Mouse (Mus musculus): ENCODE measurements around the gene D5Ertd579e. TPM values are rescaled to one million over a fixed set of nuclear protein-coding genes. Genes with fewer than 3 reads are reported as not detected.
A peak's percentile ranks its signal among the peaks of the same experiment; 100 is the strongest.

The D5Ertd579e gene
- total and polyA plus RNA-seq, 3 experiments, result 13.7 to 29.4 (median 22.9) TPM

DNA sequence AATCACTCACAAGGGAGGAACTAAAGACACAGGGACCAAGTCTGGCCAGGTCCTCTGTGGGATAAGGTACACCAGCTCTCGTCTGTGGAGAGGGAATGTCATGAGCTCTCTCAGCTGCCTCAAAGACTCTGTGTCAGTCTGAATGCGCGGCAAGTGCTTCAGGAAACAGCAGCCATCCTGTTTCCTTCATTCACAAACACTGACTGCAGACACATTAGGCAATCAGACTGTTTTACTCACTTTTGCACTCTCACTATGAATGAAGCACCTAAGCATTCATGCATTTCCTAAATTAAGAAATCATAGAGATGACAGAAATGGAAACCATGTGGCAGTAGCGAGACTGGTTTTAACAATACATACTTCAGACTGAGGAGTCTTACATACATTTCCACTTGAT is 77.5 kb downstream of the D5Ertd579e start:
- Histone ChIP-seq H3K9me3 (replicated peaks; ENCODE audit: low read length) (no peaks in the 10 kb centered on the region), H3K27me3 (replicated peaks) (no peaks in the 10 kb centered on the region), H3K9ac (ENCODE audit: insufficient read depth, low read depth) (no peak overlapping the region), H3K79me2 (replicated peaks; ENCODE audit: control insufficient read depth, extremely low read depth, insufficient read depth, poor library complexity, severe bottlenecking) (0 out of 2 replicates have a peak, but pooled peaks cover 4% of the 10 kb centered on the region), H3K4me3 (replicated peaks in 1 of 3; ENCODE audit: low read depth in 2 of 3, low read length in 2 of 3, poor library complexity in 1 of 3) (no peak overlapping the region), H3K4me1 (ENCODE audit: control insufficient read depth in 1 of 2, insufficient read depth in 2 of 2) (peaks cover 11 to 52% of the 10 kb centered on the region in 2 experiments), H3K27ac (ENCODE audit: insufficient read depth, low read depth) (no peak overlapping the region), H3K4me2 (ENCODE audit: insufficient read depth, low read depth, poor library complexity, severe bottlenecking) (no peak overlapping the region), H3K36me3 (replicated peaks in 1 of 2; ENCODE audit: control insufficient read depth in 1 of 2, insufficient read depth in 1 of 2, low read length in 1 of 2) (peaks cover 37 to 55% of the 10 kb centered on the region in 2 experiments)
- in situ Hi-C loops (cut with MboI; ENCODE audit: low pct_ligation_motif_present, low pct_unique_long_range_greater_than_20kb, low sequenced_read_pairs), result no loop called here
- TF ChIP-seq EP300 (IDR thresholded peaks at IDR 0.05; ENCODE audit: low read length) (peak; percentile 73), CTCF (conservative IDR thresholded peaks at IDR 0.05 in 1 of 2, IDR thresholded peaks at IDR 0.05 in 1 of 2; ENCODE audit: low read depth in 2 of 2, low read length in 2 of 2) (no peak), MAX (IDR thresholded peaks at IDR 0.05; ENCODE audit: low read length) (no peak), JUND (conservative IDR thresholded peaks at IDR 0.05; ENCODE audit: low read depth, low read length) (peak; percentile 42; the same call in 1 of the 2 replicates), TBP (conservative IDR thresholded peaks at IDR 0.05; ENCODE audit: low read depth, low read length) (no peak), MEF2A (IDR thresholded peaks at IDR 0.05; ENCODE audit: borderline replicate concordance, low read depth, low read length) (no peak), SMC3 (IDR thresholded peaks at IDR 0.05; ENCODE audit: low read depth, low read length) (no peak), IRF4 (IDR thresholded peaks at IDR 0.05; ENCODE audit: low read depth, low read length) (peak; percentile 71; the same call in 1 of the 2 replicates), POLR2A (IDR thresholded peaks at IDR 0.05; ENCODE audit: low read depth, low read length) (no peak), JUN (IDR thresholded peaks at IDR 0.05; ENCODE audit: insufficient read depth, low read depth, low read length) (no peak; the same call in 1 of the 2 replicates), NRF1 (IDR thresholded peaks at IDR 0.05; ENCODE audit: low read depth, low read length) (no peak), GABPA (IDR thresholded peaks at IDR 0.05; ENCODE audit: insufficient replicate concordance, low read depth, low read length) (no peak), ZC3H11A (IDR thresholded peaks at IDR 0.05; ENCODE audit: low read depth, low read length) (no peak), MXI1 (IDR thresholded peaks at IDR 0.05; ENCODE audit: low read depth, low read length) (no peak; the same call in 1 of the 2 replicates), CHD2 (IDR thresholded peaks at IDR 0.05; ENCODE audit: low read length) (no peak), SIN3A (IDR thresholded peaks at IDR 0.05; ENCODE audit: low read length) (no peak), ZNF384 (IDR thresholded peaks at IDR 0.05; ENCODE audit: low read depth, low read length) (no peak), MYC (IDR thresholded peaks at IDR 0.05; ENCODE audit: low read depth, low read length) (0 out of 2 replicates have a peak, but pooled peaks have one; percentile 36), ZMIZ1 (IDR thresholded peaks at IDR 0.05; ENCODE audit: low read depth, low read length) (no peak)
- DNase-seq (ENCODE audit: extremely low read depth), result no peak
- dilution Hi-C loops (cut with MboI; ENCODE audit: extremely low pct_ligation_motif_present, extremely low pct_unique_long_range_greater_than_20kb, low sequenced_read_pairs), result no loop called here

DNA sequence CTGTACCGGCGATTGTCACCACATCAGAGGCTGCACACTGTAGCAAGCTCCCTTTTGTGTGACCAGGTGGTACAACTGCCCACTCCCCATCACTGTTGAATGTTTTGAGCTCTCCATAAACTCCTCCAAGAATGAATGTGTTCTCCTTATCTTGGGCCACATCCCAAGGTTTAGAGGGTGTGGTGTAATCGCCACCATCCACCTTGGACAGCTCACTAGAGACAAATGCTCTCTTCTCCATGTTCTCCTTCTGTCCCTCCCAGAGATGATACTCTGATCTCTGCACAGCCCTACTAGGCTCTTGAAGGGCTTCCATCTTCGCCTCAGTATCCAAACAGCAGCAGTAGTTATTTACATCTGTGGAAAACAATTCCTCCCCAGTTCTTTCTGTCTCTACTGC is 81.7 kb downstream of the D5Ertd579e start:
- H3K4me3 ChIP-seq (replicated peaks in 1 of 3; ENCODE audit: low read depth in 2 of 3, low read length in 2 of 3, poor library complexity in 1 of 3), result no peak overlapping the region
- H3K4me2 ChIP-seq (ENCODE audit: insufficient read depth, low read depth, poor library complexity, severe bottlenecking), result no peak overlapping the region
- DNase-seq (ENCODE audit: extremely low read depth), result no peak
- no peak overlapping the region for H3K9ac ChIP-seq (ENCODE audit: insufficient read depth, low read depth)
- H3K36me3 ChIP-seq (replicated peaks in 1 of 2; ENCODE audit: control insufficient read depth in 1 of 2, insufficient read depth in 1 of 2, low read length in 1 of 2), result peaks cover 48 to 90% of the 10 kb centered on the region in 2 experiments
- H3K27ac ChIP-seq (ENCODE audit: insufficient read depth, low read depth), result no peak overlapping the region
- no peaks in the 10 kb centered on the region for H3K9me3 ChIP-seq (replicated peaks; ENCODE audit: low read length)
- in situ Hi-C loops (cut with MboI; ENCODE audit: low pct_ligation_motif_present, low pct_unique_long_range_greater_than_20kb, low sequenced_read_pairs), result no loop called here
- H3K79me2 ChIP-seq (replicated peaks; ENCODE audit: control insufficient read depth, extremely low read depth, insufficient read depth, poor library complexity, severe bottlenecking), result no peaks in the 10 kb centered on the region
- no peaks in the 10 kb centered on the region for H3K27me3 ChIP-seq (replicated peaks)
- dilution Hi-C loops (cut with MboI; ENCODE audit: extremely low pct_ligation_motif_present, extremely low pct_unique_long_range_greater_than_20kb, low sequenced_read_pairs), result no loop called here
- TF ChIP-seq E2F4 (IDR thresholded peaks at IDR 0.05; ENCODE audit: insufficient replicate concordance, low read depth, low read length), result no peak
- TF ChIP-seq TBP (conservative IDR thresholded peaks at IDR 0.05; ENCODE audit: low read depth, low read length), result no peak
- no peak for TF ChIP-seq EP300 (IDR thresholded peaks at IDR 0.05; ENCODE audit: low read length)
- no peak for TF ChIP-seq MYC (IDR thresholded peaks at IDR 0.05; ENCODE audit: low read depth, low read length)
- TF ChIP-seq CHD1 (IDR thresholded peaks at IDR 0.05; ENCODE audit: low read depth, low read length), result no peak
- no peak for TF ChIP-seq RCOR1 (conservative IDR thresholded peaks at IDR 0.05; ENCODE audit: low read depth, low read length)
- TF ChIP-seq POLR2AphosphoS2 (IDR thresholded peaks at IDR 0.05; ENCODE audit: low read depth, low read length), result no peak
- H3K4me1 ChIP-seq (ENCODE audit: control insufficient read depth in 1 of 2, insufficient read depth in 2 of 2), result peaks cover 0 to 13% of the 10 kb centered on the region in 2 experiments; a peak in 2 of 4 replicates

Data from CH12.LX (cell line).